Mouse (Mus musculus): ENCODE results near the gene Zdhhc18.

Gene Zdhhc18

DNA sequence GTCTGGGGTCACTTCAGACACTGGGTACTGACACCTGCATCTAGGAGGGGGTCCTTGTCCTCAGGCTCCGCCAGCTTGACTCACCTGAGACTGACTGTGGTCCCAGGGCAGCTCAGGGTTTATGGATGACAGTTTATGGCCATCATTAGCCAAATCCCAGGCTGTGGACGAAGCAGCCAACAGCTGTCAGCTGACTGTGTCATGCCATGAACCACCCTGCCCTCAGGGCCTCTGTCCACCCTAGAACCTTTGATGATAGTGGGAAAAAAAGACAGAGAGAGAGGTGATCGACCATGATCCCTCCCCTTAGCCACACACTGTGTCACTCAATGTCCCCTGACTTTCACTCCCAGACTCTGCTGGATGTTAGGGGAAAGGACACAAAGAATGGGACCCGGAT lies 88.3 kb downstream of the Zdhhc18 start:
- intact Hi-C loops (cut with DNase I): no loop called here

DNA sequence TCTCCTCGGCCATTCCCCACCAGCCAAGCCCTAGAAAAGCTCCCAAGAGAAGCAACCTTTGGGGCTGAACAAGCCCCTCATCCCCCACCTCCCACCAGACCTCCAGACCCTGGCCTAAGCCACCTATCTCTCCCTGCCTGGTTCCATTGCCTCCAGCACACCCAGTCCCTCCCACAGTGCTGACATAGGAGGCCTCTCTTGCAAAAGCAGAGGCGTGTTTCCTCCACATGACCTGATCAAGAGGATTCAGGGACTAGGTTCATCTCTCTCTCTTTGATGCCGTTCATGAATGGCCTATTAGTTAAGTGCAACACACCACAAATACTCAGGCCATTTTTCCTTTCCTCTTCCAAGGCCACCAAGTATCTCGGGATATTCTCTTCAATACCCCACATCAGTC lies 90.1 kb downstream of the Zdhhc18 start:
- intact Hi-C loops (cut with DNase I): no loop called here

DNA sequence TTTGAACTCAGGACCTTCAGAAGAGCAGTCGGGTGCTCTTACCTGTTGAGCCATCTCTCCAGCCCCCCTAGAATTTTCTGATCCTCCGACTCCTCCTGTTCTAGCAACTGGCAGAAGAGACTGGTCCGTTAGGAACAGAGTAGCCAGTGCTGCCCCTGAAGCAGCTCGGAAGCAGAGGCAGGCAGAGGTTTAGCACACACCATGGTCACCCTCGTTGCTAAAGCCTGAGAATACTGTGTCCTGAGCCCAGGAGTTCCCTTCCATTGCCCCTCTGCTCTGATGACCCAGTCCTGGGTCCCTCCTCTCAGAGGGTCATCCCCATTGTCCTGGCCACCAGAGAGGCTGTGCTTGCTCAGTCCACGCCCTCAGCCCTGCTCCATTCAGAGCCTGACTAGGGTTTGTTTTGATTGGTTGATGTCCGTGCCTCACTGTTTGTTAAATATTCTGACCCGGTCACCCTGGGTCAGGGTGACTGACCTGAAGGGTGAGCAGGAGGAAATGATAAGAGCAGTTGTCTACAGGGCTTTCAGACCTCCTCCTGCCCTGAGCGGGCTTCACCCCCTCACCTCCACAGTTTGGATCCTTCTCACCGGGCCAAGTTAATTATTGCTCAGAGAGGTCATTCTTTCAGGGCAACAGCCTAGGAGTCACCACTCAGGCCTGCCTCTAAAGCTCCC lies 92.8 kb downstream of the Zdhhc18 start:
- intact Hi-C loops (cut with DNase I): no loop called here

Small RNAs within 50 kb of the gene (microRNA-seq; reads per million reads assigned to microRNA genes)
- 0 reads per million in 2 experiments for gene Gm23158

Data from adrenal gland (tissue).